Mouse (Mus musculus): ENCODE measurements at regions not wholly inside any gene's neighbourhood (a gene's known extent, or its start where the extent isn't known, plus 50 kb on each side); places are given as distances from the start of the nearest gene placed in this dataset.

GRCm38 (mm10) chr9:16931586-16931985 lies 430.5 kb upstream of the Fat3 start:
- no peak for TF ChIP-seq POLR2A (IDR thresholded peaks at IDR 0.05; ENCODE audit: low read depth, low read length)
- TF ChIP-seq CTCF (conservative IDR thresholded peaks at IDR 0.05 in 1 of 2, IDR thresholded peaks at IDR 0.05 in 1 of 2; ENCODE audit: low read depth in 2 of 2, low read length in 2 of 2) = no peak
- no peak for TF ChIP-seq EP300 (IDR thresholded peaks at IDR 0.05; ENCODE audit: low read length)
- TF ChIP-seq MAX (IDR thresholded peaks at IDR 0.05; ENCODE audit: low read length) = no peak
- no peak for TF ChIP-seq ETS1 (conservative IDR thresholded peaks at IDR 0.05; ENCODE audit: low read depth, low read length)
